In genomic region chr11:113165069-113165795, GRCm38 (mm10) we compare ENCODE assay signal across 7 mouse cellular contexts.
DNase-seq lines count a peak whose midpoint lies in the region; ATAC-seq and TF ChIP-seq lines count a peak whose summit lies in the region.

No protein-coding gene starts in this region.

- WGBS in embryonic facial prominence, embryonic 11.5 days: 3% methylated on average over 23 of the region's 23 CpGs
- 2% methylated on average over 23 of the region's 23 CpGs for WGBS in limb, embryonic 11.5 days
- WGBS in midbrain, embryonic 13.5 days: 7% methylated on average over 23 of the region's 23 CpGs
- WGBS in spleen, adult 2 months: 29% methylated on average over 23 of the region's 23 CpGs

- peak; percentile 47 for ATAC-seq in embryonic facial prominence, embryonic 11.5 days (replicated peaks; ENCODE audit: insufficient number of reproducible peaks, low FRiP score, low TSS enrichment, low read depth)
- peak; percentile 52; the same call in 1 of the 2 replicates for ATAC-seq in limb, embryonic 11.5 days (ENCODE audit: insufficient number of reproducible peaks, low FRiP score, low TSS enrichment, low read depth)
- ATAC-seq in midbrain, embryonic 13.5 days: peak; percentile 72

- H3K4me2 ChIP-seq in embryonic facial prominence, embryonic 11.5 days (ENCODE audit: low read depth, low read length): peak overlapping the region; percentile 51
- H3K4me2 ChIP-seq in limb, embryonic 11.5 days (ENCODE audit: low read depth, severe bottlenecking): peak overlapping the region; percentile 24
- peak overlapping the region; percentile 61 for H3K4me2 ChIP-seq in midbrain, embryonic 13.5 days (replicated peaks)

- no peaks in the 10 kb centered on the region for H3K36me3 ChIP-seq in embryonic facial prominence, embryonic 11.5 days (replicated peaks; ENCODE audit: control insufficient read depth, insufficient read depth, low read depth, low read length)
- H3K36me3 ChIP-seq in limb, embryonic 11.5 days (ENCODE audit: control insufficient read depth, insufficient read depth, low read length): no peaks in the 10 kb centered on the region
- no peaks in the 10 kb centered on the region for H3K36me3 ChIP-seq in midbrain, embryonic 13.5 days
- no peaks in the 10 kb centered on the region for H3K36me3 ChIP-seq in spleen, adult 2 months (ENCODE audit: control insufficient read depth, insufficient read depth, low read length)

- no peaks in the 10 kb centered on the region for H3K9me3 ChIP-seq in embryonic facial prominence, embryonic 11.5 days (replicated peaks; ENCODE audit: control insufficient read depth, low read length)
- no peaks in the 10 kb centered on the region for H3K9me3 ChIP-seq in limb, embryonic 11.5 days (ENCODE audit: control insufficient read depth, low read length)
- H3K9me3 ChIP-seq in midbrain, embryonic 13.5 days: no peaks in the 10 kb centered on the region

- H3K4me3 ChIP-seq in embryonic facial prominence, embryonic 11.5 days (ENCODE audit: low read depth, low read length): 0 out of 2 replicates have a peak overlapping the region, but pooled peaks have one; percentile 3
- no peak overlapping the region for H3K4me3 ChIP-seq in limb, embryonic 11.5 days (ENCODE audit: low read depth, low read length)
- peak overlapping the region; percentile 34 for H3K4me3 ChIP-seq in midbrain, embryonic 13.5 days (replicated peaks)
- H3K4me3 ChIP-seq in spleen, adult 2 months (ENCODE audit: extremely low read depth, insufficient read depth, insufficient read length): no peak overlapping the region

- H3K27me3 ChIP-seq in embryonic facial prominence, embryonic 11.5 days (ENCODE audit: control insufficient read depth, insufficient read depth, low read length): no peaks in the 10 kb centered on the region
- no peaks in the 10 kb centered on the region for H3K27me3 ChIP-seq in limb, embryonic 11.5 days (ENCODE audit: control insufficient read depth, insufficient read depth, low read length)
- peaks cover 14% of the 10 kb centered on the region; the same call in 1 of the 2 replicates for H3K27me3 ChIP-seq in midbrain, embryonic 13.5 days
- H3K27me3 ChIP-seq in spleen, adult 2 months (ENCODE audit: control insufficient read depth, insufficient read depth, low read length): no peaks in the 10 kb centered on the region

- peaks cover 9% of the 10 kb centered on the region for H3K4me1 ChIP-seq in embryonic facial prominence, embryonic 11.5 days (ENCODE audit: control insufficient read depth, insufficient read depth, low read length)
- H3K4me1 ChIP-seq in limb, embryonic 11.5 days (ENCODE audit: control insufficient read depth, insufficient read depth, low read length): peaks cover 20% of the 10 kb centered on the region
- peaks cover 55% of the 10 kb centered on the region for H3K4me1 ChIP-seq in midbrain, embryonic 13.5 days (replicated peaks)
- peaks cover 4% of the 10 kb centered on the region; the same call in 1 of the 2 replicates for H3K4me1 ChIP-seq in spleen, adult 2 months (ENCODE audit: control insufficient read depth, insufficient read depth, insufficient read length)

- peak; percentile 84 for TF ChIP-seq CTCF in spleen, adult 2 months (IDR thresholded peaks at IDR 0.05; ENCODE audit: extremely low read depth, insufficient read depth, insufficient read length, insufficient replicate concordance)

- peak overlapping the region; percentile 34; the same call in 1 of the 2 replicates for H3K9ac ChIP-seq in embryonic facial prominence, embryonic 11.5 days (replicated peaks; ENCODE audit: low read length)
- H3K9ac ChIP-seq in limb, embryonic 11.5 days (ENCODE audit: low read length): no peak overlapping the region
- H3K9ac ChIP-seq in midbrain, embryonic 13.5 days (replicated peaks): peak overlapping the region; percentile 49; the same call in 1 of the 2 replicates

- peak; percentile 87 for DNase-seq in adrenal gland, postnatal 25 days
- DNase-seq in embryonic facial prominence, embryonic 11.5 days (ENCODE audit: low spot score): peak; percentile 92
- DNase-seq in heart, adult 11 months: peak; percentile 98
- peak; percentile 77 for DNase-seq in kidney, adult 11 months
- DNase-seq in limb, embryonic 11.5 days (ENCODE audit: low spot score): peak; percentile 96
- peak in 1 of 2 experiments; percentile 14 for DNase-seq in spleen, adult 2 months (ENCODE audit: low read depth in 1 of 2, low spot score in 2 of 2)

- no peak overlapping the region for H3K27ac ChIP-seq in embryonic facial prominence, embryonic 11.5 days (replicated peaks; ENCODE audit: low read depth, low read length)
- no peak overlapping the region for H3K27ac ChIP-seq in limb, embryonic 11.5 days (replicated peaks; ENCODE audit: low read depth, low read length)
- 0 out of 2 replicates have a peak overlapping the region, but pooled peaks have one; percentile 41 for H3K27ac ChIP-seq in midbrain, embryonic 13.5 days
- no peak overlapping the region for H3K27ac ChIP-seq in spleen, adult 2 months (ENCODE audit: insufficient read depth, low read length)

- no peak for TF ChIP-seq POLR2A in spleen, adult 2 months (IDR thresholded peaks at IDR 0.05; ENCODE audit: low read depth, low read length)

Comparison
In these comparisons a context has a peak if more than half of its experiments do, and no peak if none do; other contexts are left out.
1. H3K4me3 ChIP-seq: peak in embryonic facial prominence, embryonic 11.5 days (single experiment) and midbrain, embryonic 13.5 days (single experiment); none in limb, embryonic 11.5 days (single experiment) and spleen, adult 2 months (single experiment).
2. Peak in every context shown above with its lines, with median percentiles within 50 percentile points of each other: ATAC-seq and H3K4me2 ChIP-seq.